Mouse (Mus musculus): Measurements from ENCODE around the gene Hoxd4.

- TF ChIP-seq CTCF (IDR thresholded peaks at IDR 0.05; ENCODE audit: control insufficient read depth, insufficient read depth, low read length) (peak; percentile 60), POLR2A (IDR thresholded peaks at IDR 0.05; ENCODE audit: borderline replicate concordance, control insufficient read depth, low read depth, low read length) (no peak)
Observed at GRCm38 (mm10) chr2:74715504-74716241, 3.9 kb downstream of the Hoxd4 start.
